Comparison of ENCODE assay signal across 29 mouse cellular contexts in genomic region chr7:89063630-89064029, GRCm38 (mm10).
A peak's percentile ranks its signal among the peaks of the same experiment; 100 is the strongest.
DNase-seq lines count a peak whose midpoint lies in the region; ATAC-seq lines count a peak whose summit lies in the region.
"Had no signal": no experiment of that assay in that cellular context is flagged by ENCODE, and none has a peak within 500 bp of the region (broad histone marks: within the 10 kb centered on the region; RNA-seq: fewer than 3 reads in every experiment).

No protein-coding gene starts in this region.

- no peaks in the 10 kb centered on the region for H3K36me3 ChIP-seq in kidney, embryonic 14.5 days (ENCODE audit: control insufficient read depth, insufficient read depth, low read length)
- H3K36me3 ChIP-seq: forebrain, embryonic 12.5 days; G1E; hindbrain, embryonic 10.5 days; hindbrain, embryonic 15.5 days; limb, embryonic 13.5 days had no signal

- peak; percentile 70; the same call in 1 of the 2 replicates for ATAC-seq in kidney, embryonic 14.5 days (ENCODE audit: low FRiP score, low TSS enrichment)
- ATAC-seq: forebrain, postnatal 0 days; inflammation-experienced regulatory T-cells, adult 6 months; lung, postnatal 0 days; Patski had no signal

- H3K27ac ChIP-seq in kidney, embryonic 14.5 days (ENCODE audit: low read depth, low read length) = no peak overlapping the region
- H3K27ac ChIP-seq: forebrain, embryonic 12.5 days; hindbrain, embryonic 10.5 days; hindbrain, embryonic 15.5 days; layer of hippocampus, adult 2 months; limb, embryonic 13.5 days; stomach, postnatal 0 days had no signal

- 21% methylated on average over 10 of the region's 10 CpGs for WGBS in kidney, embryonic 14.5 days

- H3K4me2 ChIP-seq in kidney, embryonic 14.5 days (replicated peaks; ENCODE audit: low read depth, low read length) = no peak overlapping the region
- H3K4me2 ChIP-seq: forebrain, embryonic 12.5 days; hindbrain, embryonic 15.5 days; limb, embryonic 13.5 days; liver, embryonic 11.5 days had no signal

- H3K9ac ChIP-seq in kidney, embryonic 14.5 days (ENCODE audit: low read depth, low read length) = no peak overlapping the region
- H3K9ac ChIP-seq: forebrain, embryonic 12.5 days; forebrain, postnatal 0 days; hindbrain, embryonic 15.5 days; limb, embryonic 13.5 days had no signal

- no peak overlapping the region for H3K4me3 ChIP-seq in kidney, embryonic 14.5 days (ENCODE audit: low read length)
- H3K4me3 ChIP-seq: forebrain, embryonic 12.5 days; hindbrain, embryonic 10.5 days; hindbrain, embryonic 15.5 days; layer of hippocampus, adult 2 months; limb, embryonic 13.5 days; megakaryocyte, embryonic 14.5 days had no signal

- H3K4me1 ChIP-seq in kidney, embryonic 14.5 days (ENCODE audit: control insufficient read depth, insufficient read depth, low read length) = 0 out of 2 replicates have a peak, but pooled peaks cover 6% of the 10 kb centered on the region
- H3K4me1 ChIP-seq: forebrain, embryonic 12.5 days; hindbrain, embryonic 10.5 days; hindbrain, embryonic 15.5 days; limb, embryonic 13.5 days had no signal

- H3K27me3 ChIP-seq in kidney, embryonic 14.5 days (ENCODE audit: control insufficient read depth, insufficient read depth, low read length) = no peaks in the 10 kb centered on the region
- H3K27me3 ChIP-seq: forebrain, embryonic 12.5 days; hindbrain, embryonic 15.5 days; limb, embryonic 13.5 days; megakaryocyte, embryonic 14.5 days had no signal

- no peaks in the 10 kb centered on the region for H3K9me3 ChIP-seq in kidney, embryonic 14.5 days (ENCODE audit: control insufficient read depth, low read length)
- H3K9me3 ChIP-seq: forebrain, embryonic 12.5 days; G1E; hindbrain, embryonic 10.5 days; hindbrain, embryonic 15.5 days; limb, embryonic 13.5 days; megakaryocyte, embryonic 14.5 days had no signal

- peak; percentile 9 for DNase-seq in gastrocnemius, adult 18-20 months (ENCODE audit: low spot score)
- no peak for DNase-seq in gastrocnemius, postnatal 4 days (ENCODE audit: low spot score in 2 of 2)
- DNase-seq in kidney, postnatal 25 days = no peak
- peak; percentile 5 for DNase-seq in NIH3T3 (ENCODE audit: low read depth)
- peak; percentile 37 for DNase-seq in mesoderm, embryonic 11.5 days (ENCODE audit: low read depth, low spot score)
- DNase-seq in neural tube, embryonic 10.5 days (ENCODE audit: extremely low spot score, low spot score) = no peak
- DNase-seq: adrenal gland, postnatal 10 days; cerebellum, adult 8-10 months; cerebellum, postnatal 25 days; forebrain, postnatal 0 days; heart, postnatal 14 days; lung, postnatal 4 days; midbrain, embryonic 14.5 days; right cerebral cortex, adult 18-20 months; thymus, adult 18-20 months; thymus, postnatal 25 days had no signal

Comparison
In these comparisons a context has a peak if more than half of its experiments do, and no peak if none do; other contexts are left out.
1. DNase-seq: peak in gastrocnemius, adult 18-20 months (single experiment), NIH3T3 (single experiment) and mesoderm, embryonic 11.5 days (single experiment); none in gastrocnemius, postnatal 4 days (0 of 2), kidney, postnatal 25 days (0 of 2) and neural tube, embryonic 10.5 days (single experiment).